Mouse (Mus musculus) lung, adult 2 months (tissue): Measurements from ENCODE around the gene Dnah5.

Experiments used
- CTCF ChIP-seq: fragments of 200-500 bp; IDR thresholded peaks from 2 replicates; pipeline ENCODE4 v1.5.1; 2011; ENCODE audit warnings: mild to moderate bottlenecking, low read length, control low read depth; ENCODE audit not compliant: insufficient read depth
- POLR2A ChIP-seq: fragments of 200-500 bp; IDR thresholded peaks from 2 replicates; pipeline ENCODE4 v1.6.1; 2011; ENCODE audit warnings: low read depth, mild to moderate bottlenecking, control low read depth, low read length, borderline replicate concordance; ENCODE audit errors: extremely low read depth

DNA sequence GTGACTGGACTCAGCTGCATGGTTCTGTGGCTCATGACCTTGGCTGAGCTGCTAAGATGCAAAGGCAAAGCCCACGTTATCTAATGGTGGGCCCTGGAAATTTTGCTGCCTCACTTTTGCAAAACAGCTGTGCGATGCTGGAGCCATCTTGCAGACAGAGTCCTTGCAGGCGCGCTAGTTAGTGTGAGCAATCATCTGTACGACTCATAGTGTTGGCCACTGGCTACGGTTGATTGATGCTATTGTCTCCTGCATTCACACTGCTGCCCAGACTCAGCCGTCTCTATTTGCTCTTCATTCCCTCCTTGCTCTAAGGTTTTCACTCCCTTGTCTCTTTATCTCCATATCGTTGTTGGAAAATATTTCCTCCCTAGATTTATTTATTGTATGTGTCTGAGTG is 12.8 kb downstream of the Dnah5 start:
- TF ChIP-seq CTCF (no peak), POLR2A (no peak)
